Mouse (Mus musculus): ENCODE results near the gene Sf3a1. TPM values are rescaled to one million over a fixed set of nuclear protein-coding genes. Genes with fewer than 3 reads are reported as not detected.

Gene Sf3a1
- total and polyA plus RNA-seq, 2 experiments from 2014 or later: 30.6 to 45.4 TPM

- Histone ChIP-seq H3K36me3 (ENCODE audit: insufficient read depth, low read length) (peaks cover 5% of the 10 kb centered on the region; the same call in 1 of the 2 replicates), H3K9me3 (ENCODE audit: low read length) (no peaks in the 10 kb centered on the region), H3K9ac (replicated peaks; ENCODE audit: low read length) (no peak overlapping the region), H3K4me3 (ENCODE audit: low read length) (no peak overlapping the region), H3K4me1 (ENCODE audit: insufficient read depth, low read length) (no peaks in the 10 kb centered on the region), H3K4me2 (ENCODE audit: low read depth, low read length) (no peak overlapping the region), H3K27me3 (ENCODE audit: insufficient read depth, low read length) (no peaks in the 10 kb centered on the region), H3K27ac (no peak overlapping the region; the same call in 1 of the 2 replicates)
- ATAC-seq (no peak), DNase-seq (ENCODE audit: low spot score) (no peak)
- 59% methylated on average over 11 of the region's 11 CpGs for WGBS
- TF ChIP-seq CTCF (IDR thresholded peaks at IDR 0.05; ENCODE audit: low read depth): no peak
Measured at GRCm38 (mm10) chr11:4201981-4202700, 42.0 kb downstream of the Sf3a1 start.

- peak overlapping the region; percentile 27; the same call in 1 of the 2 replicates for H3K27ac ChIP-seq
- H3K36me3 ChIP-seq (ENCODE audit: insufficient read depth, low read length): peaks cover 5% of the 10 kb centered on the region; the same call in 1 of the 2 replicates
- H3K9ac ChIP-seq (replicated peaks; ENCODE audit: low read length): no peak overlapping the region
- H3K4me2 ChIP-seq (ENCODE audit: low read depth, low read length): no peak overlapping the region
- H3K9me3 ChIP-seq (ENCODE audit: low read length): no peaks in the 10 kb centered on the region
- no peaks in the 10 kb centered on the region for H3K27me3 ChIP-seq (ENCODE audit: insufficient read depth, low read length)
- no peak for DNase-seq (ENCODE audit: low spot score)
- no peaks in the 10 kb centered on the region for H3K4me1 ChIP-seq (ENCODE audit: insufficient read depth, low read length)
- WGBS: 83% methylated on average over 12 of the region's 12 CpGs
- no peak for TF ChIP-seq CTCF (IDR thresholded peaks at IDR 0.05; ENCODE audit: low read depth)
- H3K4me3 ChIP-seq (ENCODE audit: low read length): no peak overlapping the region
- no peak for ATAC-seq
Measured at GRCm38 (mm10) chr11:4202995-4203704, 43.0 kb downstream of the Sf3a1 start.

GRCm38 (mm10) chr11:4203705-4204074, 43.5 kb downstream of the Sf3a1 start:
- no peak for TF ChIP-seq CTCF (IDR thresholded peaks at IDR 0.05; ENCODE audit: low read depth)
- ATAC-seq: peak; percentile 62; the same call in 1 of the 2 replicates
- peaks cover 5% of the 10 kb centered on the region; the same call in 1 of the 2 replicates for H3K36me3 ChIP-seq (ENCODE audit: insufficient read depth, low read length)
- H3K27ac ChIP-seq: peak overlapping the region; percentile 27; the same call in 1 of the 2 replicates
- H3K4me1 ChIP-seq (ENCODE audit: insufficient read depth, low read length): no peaks in the 10 kb centered on the region
- H3K27me3 ChIP-seq (ENCODE audit: insufficient read depth, low read length): no peaks in the 10 kb centered on the region
- peak; percentile 50 for DNase-seq (ENCODE audit: low spot score)
- no peak overlapping the region for H3K9ac ChIP-seq (replicated peaks; ENCODE audit: low read length)
- no peak overlapping the region for H3K4me2 ChIP-seq (ENCODE audit: low read depth, low read length)
- WGBS: 26% methylated on average over 2 of the region's 2 CpGs
- no peaks in the 10 kb centered on the region for H3K9me3 ChIP-seq (ENCODE audit: low read length)
- H3K4me3 ChIP-seq (ENCODE audit: low read length): no peak overlapping the region

- WGBS: 83% methylated on average over 5 of the region's 5 CpGs
- no peak overlapping the region for H3K9ac ChIP-seq (replicated peaks; ENCODE audit: low read length)
- ATAC-seq: no peak
Measured at GRCm38 (mm10) chr11:4205097-4205655, 45.0 kb downstream of the Sf3a1 start.

GRCm38 (mm10) chr11:4205951-4206350, 45.8 kb downstream of the Sf3a1 start:
- DNase-seq (ENCODE audit: low spot score) (no peak), ATAC-seq (no peak)
- H3K4me2 ChIP-seq (ENCODE audit: low read depth, low read length): no peak overlapping the region
- H3K9me3 ChIP-seq (ENCODE audit: low read length): no peaks in the 10 kb centered on the region
- H3K4me1 ChIP-seq (ENCODE audit: insufficient read depth, low read length): no peaks in the 10 kb centered on the region
- peaks cover 18% of the 10 kb centered on the region; the same call in 1 of the 2 replicates for H3K36me3 ChIP-seq (ENCODE audit: insufficient read depth, low read length)
- H3K27ac ChIP-seq: no peak overlapping the region
- H3K4me3 ChIP-seq (ENCODE audit: low read length): no peak overlapping the region
- 91% methylated on average over 7 of the region's 7 CpGs for WGBS
- H3K27me3 ChIP-seq (ENCODE audit: insufficient read depth, low read length): no peaks in the 10 kb centered on the region
- H3K9ac ChIP-seq (replicated peaks; ENCODE audit: low read length): no peak overlapping the region
- no peak for TF ChIP-seq CTCF (IDR thresholded peaks at IDR 0.05; ENCODE audit: low read depth)

More at GRCm38 (mm10) chr11:4205097-4205655, 45.0 kb downstream of the Sf3a1 start:
- H3K27me3 ChIP-seq (ENCODE audit: insufficient read depth, low read length): no peaks in the 10 kb centered on the region
- H3K4me3 ChIP-seq (ENCODE audit: low read length): no peak overlapping the region
- no peaks in the 10 kb centered on the region for H3K9me3 ChIP-seq (ENCODE audit: low read length)
- no peak overlapping the region for H3K4me2 ChIP-seq (ENCODE audit: low read depth, low read length)
- no peak for DNase-seq (ENCODE audit: low spot score)
- TF ChIP-seq CTCF (IDR thresholded peaks at IDR 0.05; ENCODE audit: low read depth): no peak
- no peak overlapping the region for H3K27ac ChIP-seq
- H3K4me1 ChIP-seq (ENCODE audit: insufficient read depth, low read length): no peaks in the 10 kb centered on the region
- H3K36me3 ChIP-seq (ENCODE audit: insufficient read depth, low read length): peaks cover 10% of the 10 kb centered on the region; the same call in 1 of the 2 replicates

- Histone ChIP-seq H3K9me3 (ENCODE audit: low read length) (no peaks in the 10 kb centered on the region), H3K36me3 (ENCODE audit: insufficient read depth, low read length) (peaks cover 24% of the 10 kb centered on the region; the same call in 1 of the 2 replicates)
- no peak for ATAC-seq
Measured at GRCm38 (mm10) chr11:4206563-4206962, 46.4 kb downstream of the Sf3a1 start.

More at GRCm38 (mm10) chr11:4206563-4206962, 46.4 kb downstream of the Sf3a1 start:
- DNase-seq (ENCODE audit: low spot score): no peak
- Histone ChIP-seq H3K27me3 (ENCODE audit: insufficient read depth, low read length) (no peaks in the 10 kb centered on the region), H3K4me2 (ENCODE audit: low read depth, low read length) (no peak overlapping the region), H3K9ac (replicated peaks; ENCODE audit: low read length) (no peak overlapping the region), H3K27ac (no peak overlapping the region), H3K4me1 (ENCODE audit: insufficient read depth, low read length) (no peaks in the 10 kb centered on the region), H3K4me3 (ENCODE audit: low read length) (no peak overlapping the region)
- no peak for TF ChIP-seq CTCF (IDR thresholded peaks at IDR 0.05; ENCODE audit: low read depth)
- WGBS: 85% methylated on average over 6 of the region's 6 CpGs

Measured in hindbrain, postnatal 0 days (tissue).